Mouse (Mus musculus) heart, embryonic 12.5 days (tissue): ENCODE results near the gene Gsg1l2. TPM values are rescaled to one million over a fixed set of nuclear protein-coding genes. Genes with fewer than 3 reads are reported as not detected.
A peak's percentile ranks its signal among the peaks of the same experiment; 100 is the strongest.

Source experiments
- ATAC-seq: fragments of 200-750 bp; cut with Nextera tagmentation; 2 replicates; pipeline ENCODE4 v1.8.0; 2017; ENCODE audit warnings: moderate TSS enrichment, moderate library complexity; ENCODE audit not compliant: insufficient number of reproducible peaks, low FRiP score
- H3K27ac ChIP-seq: fragments of 300-500 bp; sonication (generic); 2 replicates; pipeline ENCODE4 v1.5.1; 2016; ENCODE audit warnings: mild to moderate bottlenecking, moderate library complexity; ENCODE audit not compliant: poor library complexity, severe bottlenecking
- H3K27me3 ChIP-seq: fragments of 300-500 bp; sonication (generic); replicated peaks from 2 replicates; pipeline ENCODE4 v1.6.1; 2016; ENCODE audit warnings: mild to moderate bottlenecking, moderate library complexity
- H3K36me3 ChIP-seq: fragments of 300-500 bp; sonication (generic); 2 replicates; pipeline ENCODE4 v1.6.1; 2016; ENCODE audit warnings: mild to moderate bottlenecking, moderate library complexity
- H3K4me1 ChIP-seq: fragments of 300-500 bp; sonication (generic); replicated peaks from 2 replicates; pipeline ENCODE4 v1.6.1; 2016; ENCODE audit warnings: mild to moderate bottlenecking
- H3K4me2 ChIP-seq: fragments of 300-500 bp; sonication (generic); 2 replicates; pipeline ENCODE4 v1.6.1; 2016; ENCODE audit warnings: mild to moderate bottlenecking, moderate library complexity
- H3K4me3 ChIP-seq: fragments of 300-500 bp; sonication (generic); 2 replicates; pipeline ENCODE4 v1.5.1; 2016; ENCODE audit warnings: mild to moderate bottlenecking
- H3K9ac ChIP-seq: fragments of 300-500 bp; sonication (generic); 2 replicates; pipeline ENCODE4 v1.6.1; 2016; ENCODE audit warnings: mild to moderate bottlenecking, moderate library complexity
- H3K9me3 ChIP-seq: fragments of 300-500 bp; sonication (generic); replicated peaks from 2 replicates; pipeline ENCODE4 v1.6.1; 2016; ENCODE audit warnings: mild to moderate bottlenecking, moderate library complexity
- WGBS: fragments of 180-500 bp; shearing (Covaris S2); methylation state at CpG from one replicate; pipeline ENCODE4 v1.1.7; 2016; 5-methylcytosine and 5-hydroxymethylcytosine counted together
- polyA plus RNA-seq: library from polyadenylated mRNA; unstranded; fragments of >200 nt; fragmentation: Nextera tagmentation; extraction: Ambion mirVana; gene quantifications from 2 replicates; pipeline ENCODE4 v1.2.1, GENCODE M21; 2016

The Gsg1l2 gene
- polyA plus RNA-seq, 1 experiment from 2014 or later: not detected

- WGBS: 72% methylated on average over 14 of the region's 14 CpGs
- no peak within 1 kb of the TSS for H3K4me3 ChIP-seq
- H3K27me3 ChIP-seq: no peaks in the 10 kb centered on the region
- no peaks in the 10 kb centered on the region for H3K36me3 ChIP-seq
- no peak within 1 kb of the TSS for H3K27ac ChIP-seq
- no peaks in the 10 kb centered on the region for H3K4me1 ChIP-seq
- no peak for ATAC-seq
- no peak within 1 kb of the TSS for H3K9ac ChIP-seq
- no peak within 1 kb of the TSS for H3K4me2 ChIP-seq
- no peaks in the 10 kb centered on the region for H3K9me3 ChIP-seq
These were observed 3.4 kb upstream of the Gsg1l2 start, which contains the start of gene Glp2r for GRCm38 (mm10) chr11:67771053-67771452. Gene Glp2r, minus strand, starts transcription at chr11:67771153.

DNA sequence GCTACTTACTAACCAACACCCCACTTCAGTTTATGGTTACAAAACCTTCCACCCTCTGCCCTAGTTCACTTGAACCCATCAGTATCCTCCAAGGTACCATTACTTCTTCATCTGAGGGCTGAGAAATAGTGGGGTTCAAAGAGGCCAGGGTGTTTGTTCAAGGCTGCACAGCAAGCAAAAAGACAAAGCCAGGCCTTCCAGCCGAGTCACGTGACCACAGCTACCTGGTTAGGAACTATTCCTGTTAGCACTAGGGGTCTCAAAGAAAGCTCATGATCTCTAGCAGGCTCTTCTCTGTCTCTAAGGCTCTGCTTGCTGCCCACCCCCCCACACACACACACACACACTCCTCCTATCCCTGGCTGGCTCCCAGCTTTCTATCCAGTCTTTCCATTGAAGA is 2.7 kb upstream of the Gsg1l2 start:
- Histone ChIP-seq H3K4me2 (no peak overlapping the region), H3K9ac (no peak overlapping the region), H3K4me1 (no peaks in the 10 kb centered on the region), H3K4me3 (no peak overlapping the region), H3K27ac (no peak overlapping the region), H3K27me3 (no peaks in the 10 kb centered on the region), H3K9me3 (no peaks in the 10 kb centered on the region), H3K36me3 (no peaks in the 10 kb centered on the region)
- 81% methylated on average over 2 of the region's 2 CpGs for WGBS
- no peak for ATAC-seq

DNA sequence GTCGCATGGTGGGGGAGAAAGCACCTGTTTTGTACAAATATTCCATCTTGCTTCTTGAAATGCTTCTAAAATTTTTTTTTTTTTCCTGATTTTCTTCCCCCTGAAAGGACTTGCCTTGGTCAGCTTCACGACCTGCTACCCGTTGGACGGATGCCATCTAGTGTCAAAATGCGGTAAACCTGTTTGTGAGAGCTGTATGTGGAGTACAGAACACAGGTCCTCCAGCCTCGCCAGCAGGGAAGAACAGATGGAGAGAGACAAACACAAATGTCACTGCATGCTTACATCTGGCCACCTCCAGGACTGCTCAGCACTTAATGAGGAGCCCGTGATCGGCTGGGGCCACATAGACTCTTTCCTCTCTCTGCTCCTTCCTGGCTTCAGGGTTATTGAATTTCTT is 1.8 kb upstream of the Gsg1l2 start:
- no peaks in the 10 kb centered on the region for H3K4me1 ChIP-seq
- no peak overlapping the region for H3K27ac ChIP-seq
- no peaks in the 10 kb centered on the region for H3K9me3 ChIP-seq
- ATAC-seq: no peak
- no peaks in the 10 kb centered on the region for H3K27me3 ChIP-seq
- H3K9ac ChIP-seq: no peak overlapping the region
- H3K4me3 ChIP-seq: no peak overlapping the region
- H3K36me3 ChIP-seq: no peaks in the 10 kb centered on the region
- 31% methylated on average over 8 of the region's 8 CpGs for WGBS
- H3K4me2 ChIP-seq: no peak overlapping the region

- ATAC-seq: no peak
- H3K4me3 ChIP-seq: no peak overlapping the region
- no peak overlapping the region for H3K4me2 ChIP-seq
- no peaks in the 10 kb centered on the region for H3K27me3 ChIP-seq
- no peaks in the 10 kb centered on the region for H3K36me3 ChIP-seq
- no peak overlapping the region for H3K9ac ChIP-seq
- H3K27ac ChIP-seq: peak overlapping the region; percentile 66
- H3K4me1 ChIP-seq: peaks cover 15% of the 10 kb centered on the region
- H3K9me3 ChIP-seq: no peaks in the 10 kb centered on the region
- WGBS: 36% methylated on average over 11 of the region's 11 CpGs
These were observed 15.8 kb downstream of the Gsg1l2 start for GRCm38 (mm10) chr11:67790182-67790581.

GRCm38 (mm10) chr11:67797931-67798330 is 23.5 kb downstream of the Gsg1l2 start, which contains the start of gene Dhrs7c:
Gene Dhrs7c, plus strand, starts transcription at chr11:67798187.
- no peak for ATAC-seq
- H3K9me3 ChIP-seq: no peaks in the 10 kb centered on the region
- no peaks in the 10 kb centered on the region for H3K36me3 ChIP-seq
- no peaks in the 10 kb centered on the region for H3K27me3 ChIP-seq
- peak within 1 kb of the TSS; percentile 31; the same call in 1 of the 2 replicates for H3K27ac ChIP-seq
- H3K4me1 ChIP-seq: peaks cover 23% of the 10 kb centered on the region
- H3K9ac ChIP-seq: no peak within 1 kb of the TSS; the same call in 1 of the 2 replicates
- WGBS: 55% methylated on average over 7 of the region's 7 CpGs
- no peak within 1 kb of the TSS for H3K4me3 ChIP-seq
- H3K4me2 ChIP-seq: no peak within 1 kb of the TSS

DNA sequence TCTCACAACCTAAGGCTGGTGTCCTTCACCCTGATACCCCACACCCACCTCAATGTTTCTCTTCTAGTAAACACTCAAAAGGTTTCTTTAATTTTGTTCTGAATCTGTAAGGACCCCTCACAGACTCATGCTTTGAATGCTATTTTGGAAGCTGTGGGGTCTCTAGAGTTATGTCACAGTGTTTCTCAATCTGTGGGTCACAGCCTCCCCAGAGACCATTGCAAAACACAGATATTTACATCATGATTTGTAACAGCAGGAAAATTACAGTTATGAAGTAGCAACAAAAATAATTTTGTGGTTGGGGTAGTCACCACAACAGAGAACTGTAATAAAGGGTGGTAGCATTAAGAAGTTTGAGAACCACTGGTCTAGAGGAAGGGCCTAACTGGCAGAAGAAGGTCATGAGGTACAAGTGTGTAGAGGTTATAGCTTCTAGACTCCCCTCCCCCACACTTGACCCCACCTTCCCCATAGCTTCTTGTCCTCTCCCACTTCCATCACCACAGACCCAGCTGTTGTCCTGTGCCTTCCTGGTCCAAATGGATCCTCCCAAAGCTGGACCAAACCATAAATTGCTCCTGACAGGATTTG is 25.8 kb downstream of the Gsg1l2 start:
- no peak overlapping the region for H3K4me2 ChIP-seq

GRCm38 (mm10) chr11:67801169-67801568 is 26.8 kb downstream of the Gsg1l2 start:
- Histone ChIP-seq H3K9me3 (no peaks in the 10 kb centered on the region), H3K4me1 (peaks cover 26% of the 10 kb centered on the region), H3K27me3 (no peaks in the 10 kb centered on the region), H3K4me3 (no peak overlapping the region), H3K9ac (no peak overlapping the region), H3K27ac (no peak overlapping the region), H3K4me2 (no peak overlapping the region), H3K36me3 (no peaks in the 10 kb centered on the region)
- 64% methylated on average over 8 of the region's 8 CpGs for WGBS
- no peak for ATAC-seq

More for the DNA sequence above, 25.8 kb downstream of the Gsg1l2 start:
- Histone ChIP-seq H3K4me1 (peaks cover 28% of the 10 kb centered on the region), H3K36me3 (no peaks in the 10 kb centered on the region), H3K9me3 (no peaks in the 10 kb centered on the region), H3K27ac (no peak overlapping the region), H3K27me3 (no peaks in the 10 kb centered on the region), H3K9ac (no peak overlapping the region), H3K4me3 (no peak overlapping the region)
- no peak for ATAC-seq

DNA sequence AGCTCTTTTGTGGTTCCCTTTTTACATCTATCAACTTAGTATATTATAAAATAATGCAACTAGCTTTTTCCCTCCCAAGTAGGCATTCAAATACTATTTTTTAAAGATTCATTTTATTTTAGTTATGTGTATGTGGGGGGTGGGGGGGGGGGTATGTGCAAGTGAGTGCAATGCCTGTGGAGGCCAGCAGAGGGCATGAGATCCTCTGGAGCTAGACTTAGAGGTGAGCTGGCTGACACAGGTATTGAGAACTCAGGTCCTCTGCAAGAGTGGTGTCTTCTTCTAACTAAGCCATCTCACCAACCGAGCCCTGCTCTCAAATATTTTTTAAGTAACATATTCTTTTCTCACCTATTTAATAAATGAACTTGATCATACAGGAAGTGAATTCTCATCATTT is 31.1 kb downstream of the Gsg1l2 start:
- peaks cover 22% of the 10 kb centered on the region for H3K4me1 ChIP-seq
- no peak overlapping the region for H3K9ac ChIP-seq
- no peaks in the 10 kb centered on the region for H3K27me3 ChIP-seq
- H3K27ac ChIP-seq: no peak overlapping the region
- no peaks in the 10 kb centered on the region for H3K36me3 ChIP-seq
- WGBS: 82% methylated on average over 1 of the region's 1 CpGs
- no peak for ATAC-seq
- no peaks in the 10 kb centered on the region for H3K9me3 ChIP-seq
- H3K4me2 ChIP-seq: no peak overlapping the region
- no peak overlapping the region for H3K4me3 ChIP-seq

DNA sequence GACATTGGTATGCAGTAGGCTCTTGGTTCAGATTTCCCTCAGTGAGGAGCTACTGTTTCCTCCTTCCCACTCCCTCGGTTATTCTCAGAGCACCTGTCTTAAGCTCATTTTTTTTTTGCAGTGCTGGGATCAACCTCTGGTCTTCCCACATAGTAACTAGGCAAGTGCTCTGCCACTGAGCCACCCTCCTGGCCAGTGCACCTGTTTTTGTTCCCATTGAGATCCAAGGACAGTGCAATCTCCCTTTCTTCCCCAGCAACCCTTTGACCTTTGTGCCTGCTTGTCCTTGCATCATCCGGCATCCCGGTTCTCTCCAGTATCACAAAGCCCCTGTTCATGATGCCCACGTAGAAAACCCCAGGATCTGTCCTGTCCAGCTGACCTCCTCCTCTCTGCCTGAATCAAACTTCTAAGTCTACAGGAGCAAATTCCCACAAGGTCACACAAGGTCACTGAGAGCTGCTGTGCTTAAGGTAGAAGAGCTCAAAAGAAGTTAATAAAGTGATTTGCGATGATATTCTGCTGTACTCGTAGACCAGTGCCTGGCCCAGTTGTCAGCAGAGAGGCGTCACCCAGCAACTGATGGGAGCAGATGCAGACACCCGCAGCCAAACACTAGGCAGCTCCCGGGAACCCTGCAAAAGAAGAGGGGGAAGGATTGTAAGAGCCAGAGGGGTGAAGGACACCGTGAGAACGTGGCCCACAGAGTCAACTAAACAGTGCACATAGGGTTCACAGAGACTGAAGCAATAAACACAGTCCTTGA is 32.6 kb downstream of the Gsg1l2 start:
- 75% methylated on average over 11 of the region's 11 CpGs for WGBS

GRCm38 (mm10) chr11:67808051-67808450 is 33.6 kb downstream of the Gsg1l2 start:
- H3K4me3 ChIP-seq: no peak overlapping the region
- no peak overlapping the region for H3K27ac ChIP-seq
- peaks cover 11% of the 10 kb centered on the region; the same call in 1 of the 2 replicates for H3K4me1 ChIP-seq
- H3K9ac ChIP-seq: no peak overlapping the region
- H3K9me3 ChIP-seq: no peaks in the 10 kb centered on the region
- no peak for ATAC-seq
- H3K4me2 ChIP-seq: no peak overlapping the region
- no peaks in the 10 kb centered on the region for H3K27me3 ChIP-seq
- 66% methylated on average over 5 of the region's 5 CpGs for WGBS
- no peaks in the 10 kb centered on the region for H3K36me3 ChIP-seq

More for the DNA sequence above, 32.6 kb downstream of the Gsg1l2 start:
- H3K27ac ChIP-seq: no peak overlapping the region
- H3K4me2 ChIP-seq: no peak overlapping the region
- no peaks in the 10 kb centered on the region for H3K27me3 ChIP-seq
- no peak for ATAC-seq
- peaks cover 11% of the 10 kb centered on the region; the same call in 1 of the 2 replicates for H3K4me1 ChIP-seq
- no peak overlapping the region for H3K9ac ChIP-seq
- no peaks in the 10 kb centered on the region for H3K36me3 ChIP-seq
- H3K4me3 ChIP-seq: no peak overlapping the region
- no peaks in the 10 kb centered on the region for H3K9me3 ChIP-seq

DNA sequence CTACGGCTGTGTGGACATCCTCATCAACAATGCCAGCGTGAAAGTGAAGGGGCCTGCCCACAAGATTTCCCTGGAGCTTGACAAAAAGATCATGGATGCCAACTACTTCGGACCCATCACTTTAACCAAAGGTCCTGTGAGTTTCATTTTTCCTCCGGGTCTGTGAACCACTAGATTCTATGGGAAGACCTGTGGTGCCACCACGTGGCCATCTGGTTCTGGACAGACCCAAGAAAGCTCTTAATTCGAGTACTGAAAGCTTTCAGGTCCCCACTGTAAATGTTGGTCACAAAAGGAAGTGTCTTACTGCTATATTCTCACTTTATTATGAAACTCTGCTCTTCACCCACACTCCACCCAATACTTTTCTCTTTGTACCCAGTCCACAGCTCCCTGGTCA is 37.1 kb downstream of the Gsg1l2 start:
- H3K27ac ChIP-seq: no peak overlapping the region
- H3K9me3 ChIP-seq: no peaks in the 10 kb centered on the region
- no peak overlapping the region for H3K9ac ChIP-seq
- H3K4me1 ChIP-seq: peaks cover 6% of the 10 kb centered on the region; the same call in 1 of the 2 replicates
- H3K4me3 ChIP-seq: no peak overlapping the region
- H3K27me3 ChIP-seq: peaks cover 10% of the 10 kb centered on the region; the same call in 1 of the 2 replicates
- ATAC-seq: no peak
- H3K36me3 ChIP-seq: no peaks in the 10 kb centered on the region
- H3K4me2 ChIP-seq: no peak overlapping the region
- WGBS: 73% methylated on average over 6 of the region's 6 CpGs
